Mouse (Mus musculus): Measurements from ENCODE around the gene Gstm4. TPM values are rescaled to one million over a fixed set of nuclear protein-coding genes. Genes with fewer than 3 reads are reported as not detected.
A peak's percentile ranks its signal among the peaks of the same experiment; 100 is the strongest.

Gstm4 gene
- polyA plus RNA-seq, 2 experiments: 14.4 to 14.5 TPM

DNA sequence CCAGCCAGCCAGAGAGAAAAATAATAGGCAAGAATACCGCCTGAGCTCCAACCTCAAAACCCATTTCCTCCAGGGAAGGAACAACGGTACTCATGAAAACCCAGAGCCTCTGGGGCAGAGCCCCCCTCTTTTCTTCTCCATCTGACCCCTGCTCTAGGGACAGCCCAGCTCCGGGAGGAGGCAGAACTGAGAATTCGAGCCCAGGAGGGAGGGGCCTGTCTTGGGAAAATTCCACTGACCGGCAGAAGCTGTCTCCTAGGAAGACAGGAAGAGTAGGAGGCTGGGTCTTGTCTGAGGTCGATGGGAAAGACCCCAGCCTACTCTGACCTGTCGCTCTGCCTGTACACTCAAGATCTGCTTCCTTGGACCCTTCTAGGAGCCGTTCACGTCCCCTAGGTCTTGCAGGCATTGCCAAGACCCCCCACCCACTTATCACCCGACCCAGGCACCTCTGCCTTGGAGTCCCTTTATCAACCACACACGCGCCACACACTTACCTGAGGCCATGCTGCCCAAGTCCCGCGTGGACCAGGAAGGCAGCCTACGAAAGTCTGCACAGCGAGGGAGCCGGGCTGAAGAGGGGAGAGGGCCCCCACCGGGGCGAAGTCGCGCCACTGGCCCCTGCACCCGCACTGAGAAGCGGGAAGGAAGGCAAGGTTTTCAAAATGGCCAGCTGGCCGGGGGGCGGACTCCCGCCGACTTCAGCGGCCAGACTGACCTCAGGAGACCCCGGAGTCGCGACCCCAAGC, 41.2 kb upstream of the Gstm4 start:
- H3K4me2 ChIP-seq (replicated peaks; ENCODE audit: low read depth, low read length, severe bottlenecking): peak overlapping the region; percentile 100
- no peaks in the 10 kb centered on the region for H3K36me3 ChIP-seq (ENCODE audit: control insufficient read depth, insufficient read depth, low read length)
- H3K4me1 ChIP-seq (ENCODE audit: control insufficient read depth, insufficient read depth, low read length): peaks cover 45% of the 10 kb centered on the region
- peak overlapping the region; percentile 76 for H3K27ac ChIP-seq (replicated peaks; ENCODE audit: low read depth, low read length)
- WGBS: under 1% methylated on average over 31 of the region's 31 CpGs
- H3K4me3 ChIP-seq (replicated peaks; ENCODE audit: low read length): peak overlapping the region; percentile 64
- ATAC-seq (ENCODE audit: low FRiP score, low read depth) (peak; percentile 64), DNase-seq (ENCODE audit: low spot score) (peak; percentile 73)
- H3K9ac ChIP-seq (ENCODE audit: low read depth, low read length, severe bottlenecking): peak overlapping the region; percentile 68
- no peaks in the 10 kb centered on the region for H3K27me3 ChIP-seq (ENCODE audit: control insufficient read depth, insufficient read depth, low read length)
- no peak for TF ChIP-seq POLR2A (IDR thresholded peaks at IDR 0.05; ENCODE audit: borderline replicate concordance, extremely low read depth, insufficient read depth, insufficient read length)
- H3K9me3 ChIP-seq (ENCODE audit: control insufficient read depth, low read length): no peaks in the 10 kb centered on the region

GRCm38 (mm10) chr3:108085281-108085720, 40.6 kb upstream of the Gstm4 start:
- Histone ChIP-seq H3K4me1 (ENCODE audit: control insufficient read depth, insufficient read depth, low read length) (peaks cover 45% of the 10 kb centered on the region), H3K4me2 (replicated peaks; ENCODE audit: low read depth, low read length, severe bottlenecking) (peak overlapping the region; percentile 100), H3K27ac (replicated peaks; ENCODE audit: low read depth, low read length) (peak overlapping the region; percentile 76), H3K36me3 (ENCODE audit: control insufficient read depth, insufficient read depth, low read length) (peaks cover 3% of the 10 kb centered on the region), H3K27me3 (ENCODE audit: control insufficient read depth, insufficient read depth, low read length) (no peaks in the 10 kb centered on the region), H3K9me3 (ENCODE audit: control insufficient read depth, low read length) (no peaks in the 10 kb centered on the region), H3K4me3 (replicated peaks; ENCODE audit: low read length) (peak overlapping the region; percentile 64), H3K9ac (ENCODE audit: low read depth, low read length, severe bottlenecking) (peak overlapping the region; percentile 68)
- WGBS: 0% methylated on average over 14 of the region's 14 CpGs
- peak; percentile 87 for ATAC-seq (ENCODE audit: low FRiP score, low read depth)
- DNase-seq (ENCODE audit: low spot score): peak; percentile 94
- TF ChIP-seq POLR2A (IDR thresholded peaks at IDR 0.05; ENCODE audit: borderline replicate concordance, extremely low read depth, insufficient read depth, insufficient read length): 0 out of 2 replicates have a peak, but pooled peaks have one; percentile 23

- no peaks in the 10 kb centered on the region for H3K27me3 ChIP-seq (ENCODE audit: control insufficient read depth, insufficient read depth, low read length)
- peaks cover 45% of the 10 kb centered on the region for H3K4me1 ChIP-seq (ENCODE audit: control insufficient read depth, insufficient read depth, low read length)
- WGBS: 12% methylated on average over 13 of the region's 13 CpGs
- peak overlapping the region; percentile 68 for H3K9ac ChIP-seq (ENCODE audit: low read depth, low read length, severe bottlenecking)
- peak overlapping the region; percentile 100 for H3K4me2 ChIP-seq (replicated peaks; ENCODE audit: low read depth, low read length, severe bottlenecking)
- peaks cover 8% of the 10 kb centered on the region for H3K36me3 ChIP-seq (ENCODE audit: control insufficient read depth, insufficient read depth, low read length)
- TF ChIP-seq POLR2A (IDR thresholded peaks at IDR 0.05; ENCODE audit: borderline replicate concordance, extremely low read depth, insufficient read depth, insufficient read length): no peak
- DNase-seq (ENCODE audit: low spot score): no peak
- peak; percentile 12; the same call in 1 of the 2 replicates for ATAC-seq (ENCODE audit: low FRiP score, low read depth)
- peak overlapping the region; percentile 64 for H3K4me3 ChIP-seq (replicated peaks; ENCODE audit: low read length)
- H3K27ac ChIP-seq (replicated peaks; ENCODE audit: low read depth, low read length): 0 out of 2 replicates have a peak overlapping the region, but pooled peaks have one; percentile 76
- no peaks in the 10 kb centered on the region for H3K9me3 ChIP-seq (ENCODE audit: control insufficient read depth, low read length)
Observed at GRCm38 (mm10) chr3:108084767-108085270, 40.1 kb upstream of the Gstm4 start.

GRCm38 (mm10) chr3:108083904-108084407, 39.3 kb upstream of the Gstm4 start:
- Histone ChIP-seq H3K4me1 (ENCODE audit: control insufficient read depth, insufficient read depth, low read length) (peaks cover 41% of the 10 kb centered on the region), H3K4me2 (replicated peaks; ENCODE audit: low read depth, low read length, severe bottlenecking) (peak overlapping the region; percentile 100), H3K27ac (replicated peaks; ENCODE audit: low read depth, low read length) (no peak overlapping the region), H3K27me3 (ENCODE audit: control insufficient read depth, insufficient read depth, low read length) (no peaks in the 10 kb centered on the region), H3K9ac (ENCODE audit: low read depth, low read length, severe bottlenecking) (no peak overlapping the region), H3K4me3 (replicated peaks; ENCODE audit: low read length) (peak overlapping the region; percentile 64; the same call in 1 of the 2 replicates), H3K36me3 (ENCODE audit: control insufficient read depth, insufficient read depth, low read length) (peaks cover 17% of the 10 kb centered on the region), H3K9me3 (ENCODE audit: control insufficient read depth, low read length) (no peaks in the 10 kb centered on the region)
- TF ChIP-seq POLR2A (IDR thresholded peaks at IDR 0.05; ENCODE audit: borderline replicate concordance, extremely low read depth, insufficient read depth, insufficient read length): no peak
- no peak for DNase-seq (ENCODE audit: low spot score)
- ATAC-seq (ENCODE audit: low FRiP score, low read depth): no peak
- WGBS: 81% methylated on average over 4 of the region's 4 CpGs

DNA sequence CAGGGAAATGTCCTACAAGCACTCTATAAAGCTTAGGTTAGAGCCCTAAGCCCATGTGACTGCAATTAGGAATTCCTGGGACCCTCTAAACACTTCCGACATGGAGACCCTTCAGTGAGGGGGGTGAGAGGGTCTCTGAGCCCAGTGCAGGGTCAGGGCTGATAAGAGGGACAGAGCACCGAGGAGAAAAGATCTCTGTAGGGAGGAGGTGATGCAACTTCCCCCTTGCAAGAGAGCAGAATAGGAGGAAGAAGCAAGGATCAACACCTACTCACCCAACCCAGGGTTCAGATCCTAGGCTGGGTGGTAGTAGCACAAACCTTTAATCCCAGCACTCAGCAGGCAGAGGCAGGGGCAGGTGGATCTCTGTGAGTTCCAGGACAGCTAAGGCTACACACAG, 38.5 kb upstream of the Gstm4 start:
- H3K4me3 ChIP-seq (replicated peaks; ENCODE audit: low read length): no peak overlapping the region
- no peak for TF ChIP-seq POLR2A (IDR thresholded peaks at IDR 0.05; ENCODE audit: borderline replicate concordance, extremely low read depth, insufficient read depth, insufficient read length)
- WGBS: 32% methylated on average over 2 of the region's 2 CpGs
- peaks cover 38% of the 10 kb centered on the region for H3K4me1 ChIP-seq (ENCODE audit: control insufficient read depth, insufficient read depth, low read length)
- H3K9ac ChIP-seq (ENCODE audit: low read depth, low read length, severe bottlenecking): no peak overlapping the region
- no peak overlapping the region for H3K27ac ChIP-seq (replicated peaks; ENCODE audit: low read depth, low read length)
- no peaks in the 10 kb centered on the region for H3K27me3 ChIP-seq (ENCODE audit: control insufficient read depth, insufficient read depth, low read length)
- peaks cover 25% of the 10 kb centered on the region for H3K36me3 ChIP-seq (ENCODE audit: control insufficient read depth, insufficient read depth, low read length)
- DNase-seq (ENCODE audit: low spot score) (no peak), ATAC-seq (ENCODE audit: low FRiP score, low read depth) (no peak)
- H3K9me3 ChIP-seq (ENCODE audit: control insufficient read depth, low read length): no peaks in the 10 kb centered on the region
- no peak overlapping the region for H3K4me2 ChIP-seq (replicated peaks; ENCODE audit: low read depth, low read length, severe bottlenecking)
